Comparison of ENCODE assay signal across 8 mouse cellular contexts in the genomic region with DNA sequence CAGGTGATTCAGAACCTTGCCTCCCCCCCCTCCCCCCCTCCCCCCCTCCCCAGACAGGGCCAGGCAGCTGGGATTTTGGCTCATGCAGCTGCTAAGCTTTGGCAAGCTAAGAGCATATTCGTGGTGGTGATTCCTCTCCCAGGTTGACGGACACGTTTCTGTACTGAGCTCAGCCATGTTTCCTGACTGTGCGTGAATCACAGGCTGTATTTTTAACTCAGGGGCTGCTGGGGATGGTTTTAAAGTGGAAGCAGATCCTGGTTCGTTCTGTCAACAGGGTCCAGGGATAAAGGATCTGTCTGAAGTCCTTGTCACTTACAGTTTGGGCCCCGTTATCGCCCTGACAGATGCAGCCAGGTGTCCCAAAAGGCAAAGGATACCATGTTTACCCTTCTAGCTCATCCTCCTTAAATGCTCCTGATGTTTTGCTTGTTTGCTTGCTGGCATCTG. TPM values are rescaled to one million over a fixed set of nuclear protein-coding genes. Genes with fewer than 3 reads are reported as not detected.
DNase-seq lines count a peak whose midpoint lies in the region; ATAC-seq lines count a peak whose summit lies in the region.

No protein-coding gene starts in this region.

- H3K27ac ChIP-seq in embryonic facial prominence, embryonic 10.5 days (replicated peaks) = peak overlapping the region; percentile 93
- peak overlapping the region; percentile 94 for H3K27ac ChIP-seq in hindbrain, embryonic 16.5 days (ENCODE audit: low read depth, low read length)
- peak overlapping the region; percentile 96 for H3K27ac ChIP-seq in neural tube, embryonic 14.5 days (ENCODE audit: low read depth, low read length)

- H3K27me3 ChIP-seq in embryonic facial prominence, embryonic 10.5 days (replicated peaks; ENCODE audit: low read depth, poor library complexity, severe bottlenecking) = no peaks in the 10 kb centered on the region
- no peaks in the 10 kb centered on the region for H3K27me3 ChIP-seq in hindbrain, embryonic 16.5 days (replicated peaks; ENCODE audit: control insufficient read depth, insufficient read depth, low read length)
- H3K27me3 ChIP-seq in neural tube, embryonic 14.5 days (ENCODE audit: control insufficient read depth, insufficient read depth, low read length) = no peaks in the 10 kb centered on the region

- no peak for ATAC-seq in hindbrain, embryonic 16.5 days
- ATAC-seq in neural tube, embryonic 14.5 days (ENCODE audit: low read depth) = no peak
- no peak for ATAC-seq in erythroid progenitor cell, adult 5-6 weeks (replicated peaks; ENCODE audit: low FRiP score, poor library complexity, severe bottlenecking)

- no peaks in the 10 kb centered on the region for H3K9me3 ChIP-seq in embryonic facial prominence, embryonic 10.5 days
- H3K9me3 ChIP-seq in hindbrain, embryonic 16.5 days (ENCODE audit: control insufficient read depth, low read length) = no peaks in the 10 kb centered on the region
- no peaks in the 10 kb centered on the region for H3K9me3 ChIP-seq in neural tube, embryonic 14.5 days (ENCODE audit: control insufficient read depth, low read length)

- peak overlapping the region; percentile 69 for H3K4me2 ChIP-seq in hindbrain, embryonic 16.5 days (ENCODE audit: low read length)
- H3K4me2 ChIP-seq in neural tube, embryonic 14.5 days (ENCODE audit: low read depth, low read length) = peak overlapping the region; percentile 55

- peak; percentile 62 for DNase-seq in gastrocnemius, adult 18-20 months (ENCODE audit: low spot score)
- DNase-seq in gastrocnemius, postnatal 25 days = no peak
- DNase-seq in 3134 (ENCODE audit: extremely low read depth, insufficient read length, low spot score) = peak; percentile 54
- peak; percentile 33 for DNase-seq in embryonic facial prominence, embryonic 10.5 days (ENCODE audit: low spot score)
- DNase-seq in embryo, embryonic 9.5 days (ENCODE audit: extremely low spot score) = no peak

- peaks cover 93% of the 10 kb centered on the region for H3K4me1 ChIP-seq in embryonic facial prominence, embryonic 10.5 days
- H3K4me1 ChIP-seq in hindbrain, embryonic 16.5 days (ENCODE audit: control insufficient read depth, insufficient read depth, low read depth, low read length) = peaks cover 73% of the 10 kb centered on the region
- H3K4me1 ChIP-seq in neural tube, embryonic 14.5 days (ENCODE audit: control insufficient read depth, insufficient read depth, low read length) = peaks cover 55% of the 10 kb centered on the region

- H3K36me3 ChIP-seq in embryonic facial prominence, embryonic 10.5 days (replicated peaks) = no peaks in the 10 kb centered on the region
- H3K36me3 ChIP-seq in hindbrain, embryonic 16.5 days (ENCODE audit: control insufficient read depth, insufficient read depth, low read length) = no peaks in the 10 kb centered on the region
- no peaks in the 10 kb centered on the region for H3K36me3 ChIP-seq in neural tube, embryonic 14.5 days (ENCODE audit: control insufficient read depth, insufficient read depth, low read length)

- peak overlapping the region; percentile 59; the same call in 1 of the 2 replicates for H3K4me3 ChIP-seq in embryonic facial prominence, embryonic 10.5 days
- no peak overlapping the region for H3K4me3 ChIP-seq in hindbrain, embryonic 16.5 days (ENCODE audit: low read length)
- peak overlapping the region; percentile 28; the same call in 1 of the 2 replicates for H3K4me3 ChIP-seq in neural tube, embryonic 14.5 days (ENCODE audit: low read depth, low read length)

- 24% methylated on average over 7 of the region's 7 CpGs for WGBS in embryonic facial prominence, embryonic 10.5 days
- WGBS in hindbrain, embryonic 16.5 days = 11% methylated on average over 7 of the region's 7 CpGs
- WGBS in neural tube, embryonic 14.5 days = 19% methylated on average over 7 of the region's 7 CpGs

- peak overlapping the region; percentile 49 for H3K9ac ChIP-seq in hindbrain, embryonic 16.5 days (ENCODE audit: low read depth, low read length)
- H3K9ac ChIP-seq in neural tube, embryonic 14.5 days (replicated peaks; ENCODE audit: low read depth, low read length) = peak overlapping the region; percentile 44

RNA-seq across cellular contexts. Expression of a gene that starts 11.9 kb away (rescaled TPM):
- 10 to 100 TPM; 20.3 to 24.8 TPM for total RNA-seq in gastrocnemius, adult 18-20 months (2021)
- total RNA-seq in gastrocnemius, postnatal 25 days (2021) = 10 to 100 TPM; 22.0 to 24.0 TPM
- 13.5 and 17.3 TPM in 2 replicates for polyA plus RNA-seq in embryonic facial prominence, embryonic 10.5 days (2016; fragmentation: Nextera tagmentation; extraction: Ambion mirVana)
- 49.7 and 56.6 TPM in 2 replicates for polyA plus RNA-seq in hindbrain, embryonic 16.5 days (2015; fragmentation: Nextera tagmentation; extraction: Ambion mirVana)
- polyA plus RNA-seq in neural tube, embryonic 14.5 days (2014; fragmentation: Nextera tagmentation; extraction: Ambion mirVana) = 47.6 and 58.3 TPM in 2 replicates
- total RNA-seq in erythroid progenitor cell, adult 5-6 weeks (2015; ENCODE audit: low replicate concordance) = 0.72 and 2.5 TPM in 2 replicates
- total RNA-seq in erythroid progenitor cell, adult 5-6 weeks (2017; ENCODE audit: low replicate concordance) = 0.53 and 1.5 TPM in 2 replicates

RNA-seq across cellular contexts. Expression of a gene that starts 50.4 kb away (rescaled TPM):
- total RNA-seq in gastrocnemius, adult 18-20 months (2021) = 10 to 100 TPM; 30.9 to 34.6 TPM
- 10 to 100 TPM; 22.7 to 32.3 TPM for total RNA-seq in gastrocnemius, postnatal 25 days (2021)
- 35.1 and 37.1 TPM in 2 replicates for polyA plus RNA-seq in embryonic facial prominence, embryonic 10.5 days (2016; fragmentation: Nextera tagmentation; extraction: Ambion mirVana)
- 43.4 and 49.0 TPM in 2 replicates for polyA plus RNA-seq in hindbrain, embryonic 16.5 days (2015; fragmentation: Nextera tagmentation; extraction: Ambion mirVana)
- polyA plus RNA-seq in neural tube, embryonic 14.5 days (2014; fragmentation: Nextera tagmentation; extraction: Ambion mirVana) = 51.7 and 54.2 TPM in 2 replicates
- 8.6 and 9.2 TPM in 2 replicates for total RNA-seq in erythroid progenitor cell, adult 5-6 weeks (2015; ENCODE audit: low replicate concordance)
- 5.8 and 16.4 TPM in 2 replicates for total RNA-seq in erythroid progenitor cell, adult 5-6 weeks (2017; ENCODE audit: low replicate concordance)

Comparison
In these comparisons a context has a peak if more than half of its experiments do, and no peak if none do; other contexts are left out.
1. DNase-seq: peak in gastrocnemius, adult 18-20 months (single experiment), 3134 (single experiment) and embryonic facial prominence, embryonic 10.5 days (single experiment); none in gastrocnemius, postnatal 25 days (single experiment) and embryo, embryonic 9.5 days (single experiment).
2. RNA of a gene that starts 11.9 kb away (total RNA-seq): 20.3 to 24.8 TPM in gastrocnemius, adult 18-20 months and 22.0 to 24.0 TPM in gastrocnemius, postnatal 25 days; 0.53 to 2.5 TPM in erythroid progenitor cell, adult 5-6 weeks; every median in the first group is over 4 times any median in the second.
3. Peak in every context shown above with its lines, with median percentiles within 50 percentile points of each other: H3K27ac ChIP-seq.